Mouse (Mus musculus): ENCODE data around the gene Cadm4. TPM values are rescaled to one million over a fixed set of nuclear protein-coding genes. Genes with fewer than 3 reads are reported as not detected.

Cadm4 gene
- polyA plus RNA-seq, 1 experiment from 2014 or later = 6.7 TPM

DNA sequence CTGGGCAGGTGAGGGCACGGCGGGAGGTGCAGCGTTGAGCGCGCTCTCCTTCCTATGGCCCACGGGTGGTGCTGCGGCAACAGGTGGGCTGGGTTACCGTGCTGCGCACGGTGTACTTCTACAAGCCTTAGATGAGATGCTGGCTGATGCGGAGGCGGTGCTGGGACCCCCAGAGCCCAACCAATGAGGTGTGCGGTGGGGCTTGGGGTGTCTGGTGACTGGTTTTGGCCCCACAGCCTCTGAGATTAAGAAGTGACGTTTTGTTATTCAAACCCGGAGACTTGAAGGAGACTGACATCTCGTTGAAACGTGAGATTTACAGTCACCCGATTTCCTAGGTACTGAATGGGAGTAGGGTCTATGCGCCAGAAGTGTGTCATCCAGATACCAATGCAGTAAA is 52.5 kb downstream of the Cadm4 start:
- Histone ChIP-seq H3K4me1 (peaks cover 28% of the 10 kb centered on the region), H3K9ac (peak overlapping the region; percentile 40; the same call in 1 of the 2 replicates), H3K9me3 (peaks cover 4% of the 10 kb centered on the region; the same call in 1 of the 2 replicates), H3K27me3 (peaks cover 11% of the 10 kb centered on the region), H3K27ac (no peak overlapping the region), H3K4me2 (peak overlapping the region; percentile 30; the same call in 1 of the 2 replicates), H3K4me3 (peak overlapping the region; percentile 3; the same call in 1 of the 2 replicates), H3K36me3 (peaks cover 36% of the 10 kb centered on the region)
- ATAC-seq (ENCODE audit: insufficient number of reproducible peaks, insufficient read depth, low FRiP score, low TSS enrichment, low read depth) = no peak
- 38% methylated on average over 19 of the region's 19 CpGs for WGBS

- Histone ChIP-seq H3K27me3 (peaks cover 11% of the 10 kb centered on the region), H3K4me1 (peaks cover 22% of the 10 kb centered on the region), H3K27ac (no peak overlapping the region), H3K4me3 (no peak overlapping the region), H3K9me3 (peaks cover 4% of the 10 kb centered on the region; the same call in 1 of the 2 replicates), H3K4me2 (no peak overlapping the region), H3K9ac (no peak overlapping the region), H3K36me3 (peaks cover 36% of the 10 kb centered on the region)
- 78% methylated on average over 4 of the region's 4 CpGs for WGBS
- ATAC-seq (ENCODE audit: insufficient number of reproducible peaks, insufficient read depth, low FRiP score, low TSS enrichment, low read depth) = no peak
Observed at GRCm38 (mm10) chr7:24537081-24537480, 55.3 kb downstream of the Cadm4 start.

GRCm38 (mm10) chr7:24537591-24537990 is 55.8 kb downstream of the Cadm4 start:
- H3K27ac ChIP-seq = no peak overlapping the region
- no peak overlapping the region for H3K9ac ChIP-seq
- no peak overlapping the region for H3K4me3 ChIP-seq
- peaks cover 11% of the 10 kb centered on the region for H3K27me3 ChIP-seq
- no peak for ATAC-seq (ENCODE audit: insufficient number of reproducible peaks, insufficient read depth, low FRiP score, low TSS enrichment, low read depth)
- H3K4me2 ChIP-seq = no peak overlapping the region
- WGBS = 78% methylated on average over 5 of the region's 5 CpGs
- peaks cover 17% of the 10 kb centered on the region; the same call in 1 of the 2 replicates for H3K4me1 ChIP-seq
- peaks cover 36% of the 10 kb centered on the region for H3K36me3 ChIP-seq
- peaks cover 4% of the 10 kb centered on the region; the same call in 1 of the 2 replicates for H3K9me3 ChIP-seq

DNA sequence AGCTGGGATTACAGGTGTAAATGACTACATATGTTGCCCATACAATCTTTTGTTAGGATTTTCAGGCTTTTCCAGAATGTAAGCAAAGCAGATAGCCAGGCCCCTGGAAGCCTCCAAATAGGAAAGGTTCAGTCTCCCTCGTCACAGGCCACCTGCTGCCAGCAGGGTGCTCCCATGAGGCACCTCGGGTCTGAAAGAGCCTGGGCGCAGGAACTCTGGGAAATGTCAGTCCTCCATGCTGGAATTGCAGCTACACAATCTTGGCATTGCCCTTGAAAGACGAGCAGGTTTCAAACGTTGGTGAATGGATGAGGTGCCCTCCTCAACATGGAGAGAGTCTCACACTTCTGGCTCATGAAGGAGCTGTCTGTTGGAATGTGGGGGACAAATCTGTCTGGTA is 56.3 kb downstream of the Cadm4 start:
- Histone ChIP-seq H3K9me3 (peaks cover 4% of the 10 kb centered on the region; the same call in 1 of the 2 replicates), H3K27me3 (peaks cover 8% of the 10 kb centered on the region), H3K4me2 (no peak overlapping the region), H3K9ac (no peak overlapping the region), H3K36me3 (peaks cover 33% of the 10 kb centered on the region), H3K4me1 (peaks cover 16% of the 10 kb centered on the region; the same call in 1 of the 2 replicates), H3K27ac (no peak overlapping the region), H3K4me3 (no peak overlapping the region)
- 47% methylated on average over 5 of the region's 5 CpGs for WGBS
- ATAC-seq (ENCODE audit: insufficient number of reproducible peaks, insufficient read depth, low FRiP score, low TSS enrichment, low read depth) = no peak

- H3K27ac ChIP-seq = no peak overlapping the region
- H3K4me2 ChIP-seq = no peak overlapping the region
- no peak for ATAC-seq (ENCODE audit: insufficient number of reproducible peaks, insufficient read depth, low FRiP score, low TSS enrichment, low read depth)
- peaks cover 3% of the 10 kb centered on the region; the same call in 1 of the 2 replicates for H3K27me3 ChIP-seq
- peaks cover 27% of the 10 kb centered on the region for H3K36me3 ChIP-seq
- H3K9ac ChIP-seq = no peak overlapping the region
- no peak overlapping the region for H3K4me3 ChIP-seq
- H3K9me3 ChIP-seq = peaks cover 4% of the 10 kb centered on the region; the same call in 1 of the 2 replicates
- 84% methylated on average over 5 of the region's 5 CpGs for WGBS
- peaks cover 10% of the 10 kb centered on the region; the same call in 1 of the 2 replicates for H3K4me1 ChIP-seq
Observed at GRCm38 (mm10) chr7:24538701-24539100, 56.9 kb downstream of the Cadm4 start.

DNA sequence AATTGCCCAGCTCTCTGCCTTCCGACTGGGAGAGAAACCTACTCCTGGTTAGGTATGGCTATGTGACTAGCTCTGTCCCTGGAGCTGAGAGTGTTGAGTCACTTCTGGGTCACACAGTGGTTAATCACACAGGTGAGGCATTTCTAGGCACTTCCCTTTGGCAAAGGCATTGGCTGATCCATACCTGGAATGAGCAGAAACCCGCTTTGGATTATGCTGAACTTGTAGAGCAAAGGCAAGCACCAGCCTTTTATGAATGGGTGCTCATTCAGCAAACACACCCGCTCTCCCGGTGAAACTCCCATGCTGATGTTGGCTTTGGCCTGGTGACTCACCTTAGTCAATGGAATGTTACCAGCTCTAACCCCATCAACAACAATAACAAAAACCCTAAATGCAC is 57.9 kb downstream of the Cadm4 start:
- Histone ChIP-seq H3K27me3 (no peaks in the 10 kb centered on the region), H3K4me1 (0 out of 2 replicates have a peak, but pooled peaks cover 4% of the 10 kb centered on the region), H3K4me3 (no peak overlapping the region), H3K4me2 (no peak overlapping the region), H3K9me3 (peaks cover 4% of the 10 kb centered on the region; the same call in 1 of the 2 replicates), H3K36me3 (peaks cover 17% of the 10 kb centered on the region), H3K9ac (no peak overlapping the region), H3K27ac (no peak overlapping the region)
- no peak for ATAC-seq (ENCODE audit: insufficient number of reproducible peaks, insufficient read depth, low FRiP score, low TSS enrichment, low read depth)
- 93% methylated on average over 4 of the region's 4 CpGs for WGBS

DNA sequence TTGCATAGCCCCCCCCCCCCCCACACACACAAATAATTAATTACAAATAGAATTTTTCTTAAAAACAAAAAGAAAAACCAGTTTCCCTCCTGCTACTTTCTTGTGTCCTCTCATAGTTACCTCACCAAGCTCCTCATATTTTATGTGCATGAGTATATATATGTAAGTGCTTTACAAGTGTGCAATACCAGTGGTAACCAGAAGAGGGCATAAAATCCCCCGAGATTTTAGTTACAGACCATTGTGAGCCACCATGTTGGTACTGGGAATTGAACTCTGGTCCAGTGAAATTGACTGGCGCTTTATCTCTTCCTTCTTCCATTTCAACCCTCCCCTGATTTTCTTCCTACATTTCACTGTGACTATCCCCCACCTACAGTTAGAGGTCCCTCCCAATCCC is 62.7 kb downstream of the Cadm4 start:
- WGBS = 78% methylated on average over 2 of the region's 2 CpGs
- no peak overlapping the region for H3K9ac ChIP-seq
- ATAC-seq (ENCODE audit: insufficient number of reproducible peaks, insufficient read depth, low FRiP score, low TSS enrichment, low read depth) = no peak

GRCm38 (mm10) chr7:24546068-24546614 is 64.3 kb downstream of the Cadm4 start, which contains the start of the genes Pinlyp and Xrcc1:
Gene Pinlyp, minus strand, starts transcription at chr7:24546118.
Gene Xrcc1, plus strand, starts transcription at chr7:24546289.
- no peak for ATAC-seq (ENCODE audit: insufficient number of reproducible peaks, insufficient read depth, low FRiP score, low TSS enrichment, low read depth)

More for the DNA sequence above, 62.7 kb downstream of the Cadm4 start:
- H3K4me1 ChIP-seq = peaks cover 21% of the 10 kb centered on the region
- no peak overlapping the region for H3K27ac ChIP-seq
- no peaks in the 10 kb centered on the region for H3K9me3 ChIP-seq
- no peak overlapping the region for H3K4me2 ChIP-seq
- no peak overlapping the region for H3K4me3 ChIP-seq
- peaks cover 12% of the 10 kb centered on the region for H3K36me3 ChIP-seq
- no peaks in the 10 kb centered on the region for H3K27me3 ChIP-seq

DNA sequence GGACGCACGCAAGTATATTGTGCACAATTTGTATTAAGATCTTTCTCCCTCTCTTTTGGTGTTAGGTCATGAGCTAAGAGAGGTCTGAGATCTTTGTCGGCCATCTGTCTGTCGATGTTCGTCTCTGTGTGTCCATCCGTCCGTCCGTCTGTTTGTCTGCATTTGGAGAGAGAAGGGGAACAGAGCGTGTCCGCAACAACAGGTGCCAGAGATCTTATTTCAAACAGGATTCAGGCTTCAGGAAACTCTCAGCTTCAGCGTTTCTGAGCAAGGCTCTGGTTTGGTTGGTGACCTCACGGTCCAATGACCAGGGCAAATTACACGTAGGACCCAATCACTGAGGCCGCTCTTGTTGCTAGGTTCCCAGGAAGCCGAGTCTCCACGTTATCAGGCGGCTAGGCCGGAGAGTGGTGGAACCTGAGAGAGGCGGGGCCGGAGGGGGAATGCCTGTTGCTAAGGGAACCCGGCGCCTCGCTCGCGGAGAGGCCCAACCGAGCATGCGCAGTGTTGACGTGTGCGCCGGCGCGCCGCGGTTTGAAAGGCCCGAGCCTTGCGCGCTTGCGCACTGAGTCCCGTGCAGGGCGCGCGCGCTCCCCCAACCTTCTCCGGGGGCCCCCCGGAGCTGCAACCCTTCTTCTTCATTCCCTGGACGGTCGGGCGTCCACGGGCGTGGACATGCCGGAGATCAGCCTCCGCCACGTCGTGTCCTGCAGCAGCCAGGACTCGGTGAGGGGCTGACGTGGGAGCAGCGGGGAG is 65.0 kb downstream of the Cadm4 start:
- H3K9me3 ChIP-seq = no peaks in the 10 kb centered on the region
- H3K27me3 ChIP-seq = no peaks in the 10 kb centered on the region
- WGBS = under 1% methylated on average over 57 of the region's 57 CpGs
- peak overlapping the region; percentile 83 for H3K4me3 ChIP-seq
- peaks cover 17% of the 10 kb centered on the region for H3K4me1 ChIP-seq
- peak overlapping the region; percentile 89 for H3K9ac ChIP-seq
- ATAC-seq (ENCODE audit: insufficient number of reproducible peaks, insufficient read depth, low FRiP score, low TSS enrichment, low read depth) = peak; percentile 98
- peak overlapping the region; percentile 80 for H3K27ac ChIP-seq
- H3K36me3 ChIP-seq = peaks cover 33% of the 10 kb centered on the region
- H3K4me2 ChIP-seq = peak overlapping the region; percentile 74

More at GRCm38 (mm10) chr7:24546068-24546614, 64.3 kb downstream of the Cadm4 start, which contains the start of the genes Pinlyp and Xrcc1:
- Histone ChIP-seq H3K36me3 (peaks cover 26% of the 10 kb centered on the region), H3K4me1 (peaks cover 21% of the 10 kb centered on the region), H3K27ac (peak within 1 kb of the TSS; percentile 80), H3K4me3 (peak within 1 kb of the TSS; percentile 83), H3K9ac (peak within 1 kb of the TSS; percentile 89), H3K27me3 (no peaks in the 10 kb centered on the region), H3K4me2 (peak within 1 kb of the TSS; percentile 74), H3K9me3 (no peaks in the 10 kb centered on the region)
- 27% methylated on average over 13 of the region's 13 CpGs for WGBS

DNA sequence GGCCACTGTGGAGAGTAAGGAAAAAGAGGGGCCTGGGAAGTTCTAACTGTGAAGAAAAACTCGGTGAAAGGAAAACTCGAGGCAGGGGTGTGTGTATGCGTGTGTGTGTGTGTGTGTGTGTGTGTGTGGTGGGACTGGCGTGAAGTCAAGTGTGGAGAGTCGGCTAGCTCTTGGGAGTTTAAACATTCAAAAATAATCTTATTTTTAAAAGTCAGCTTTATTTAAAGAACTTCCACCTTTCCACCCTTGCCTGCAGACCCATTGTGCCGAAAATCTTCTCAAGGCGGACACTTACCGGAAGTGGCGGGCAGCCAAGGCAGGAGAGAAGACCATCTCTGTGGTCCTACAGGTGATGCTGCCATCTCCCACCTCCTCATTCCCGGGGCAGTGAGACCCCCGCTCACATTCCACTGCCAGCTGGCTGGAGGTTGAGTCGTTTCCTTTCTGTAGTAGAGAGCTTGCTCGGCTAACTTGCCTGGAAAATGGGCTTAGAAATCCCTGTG is 65.8 kb downstream of the Cadm4 start:
- Histone ChIP-seq H3K27ac (peak overlapping the region; percentile 80), H3K36me3 (peaks cover 41% of the 10 kb centered on the region), H3K4me2 (peak overlapping the region; percentile 74), H3K9ac (peak overlapping the region; percentile 89), H3K27me3 (no peaks in the 10 kb centered on the region), H3K4me1 (peaks cover 17% of the 10 kb centered on the region), H3K9me3 (no peaks in the 10 kb centered on the region), H3K4me3 (peak overlapping the region; percentile 83)
- no peak for ATAC-seq (ENCODE audit: insufficient number of reproducible peaks, insufficient read depth, low FRiP score, low TSS enrichment, low read depth)
- WGBS = 26% methylated on average over 13 of the region's 13 CpGs

DNA sequence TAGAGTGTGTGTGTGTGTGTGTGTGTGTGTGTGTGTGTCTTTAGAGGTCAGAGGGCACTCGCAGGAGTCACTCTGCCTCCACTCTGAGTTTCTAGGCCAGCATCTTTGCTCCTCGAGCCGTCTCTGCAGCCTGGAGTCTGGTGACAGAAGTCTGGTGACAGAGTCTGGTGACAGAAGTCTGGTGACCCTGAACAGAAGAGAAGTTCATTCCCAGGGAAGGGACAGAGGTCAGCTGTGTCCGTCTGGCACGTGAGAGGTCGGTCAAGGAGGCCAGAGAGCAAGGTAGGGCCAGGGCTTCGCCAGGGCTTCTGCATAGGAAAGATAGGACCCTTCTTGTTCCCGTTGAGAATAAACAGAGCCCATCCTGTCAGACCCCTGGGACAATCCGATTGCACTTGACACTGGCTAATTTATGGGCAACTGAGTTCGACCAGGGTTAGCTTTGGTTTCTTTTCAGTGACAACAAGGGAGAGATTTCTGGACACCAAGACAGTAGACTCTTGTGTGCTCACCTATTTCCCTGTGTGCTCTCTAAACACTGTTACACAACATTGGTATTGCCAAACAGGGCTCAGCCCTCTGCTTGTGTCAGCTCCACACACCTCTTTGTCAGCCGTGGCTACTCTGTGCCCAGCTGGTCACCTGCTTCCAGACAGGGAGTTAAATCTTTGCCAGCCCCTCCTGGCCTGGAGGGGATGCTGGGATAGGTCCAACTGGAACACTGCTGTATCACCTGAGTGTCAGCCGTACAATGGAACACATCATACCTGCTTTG is 70.3 kb downstream of the Cadm4 start:
- H3K36me3 ChIP-seq = peaks cover 79% of the 10 kb centered on the region
- no peak overlapping the region for H3K4me3 ChIP-seq
- H3K4me2 ChIP-seq = no peak overlapping the region
- no peaks in the 10 kb centered on the region for H3K9me3 ChIP-seq
- H3K4me1 ChIP-seq = peaks cover 10% of the 10 kb centered on the region
- H3K27me3 ChIP-seq = no peaks in the 10 kb centered on the region
- WGBS = 90% methylated on average over 12 of the region's 12 CpGs
- ATAC-seq (ENCODE audit: insufficient number of reproducible peaks, insufficient read depth, low FRiP score, low TSS enrichment, low read depth) = no peak
- no peak overlapping the region for H3K9ac ChIP-seq
- H3K27ac ChIP-seq = no peak overlapping the region
